Mouse (Mus musculus) small intestine, adult 2 months (tissue): ENCODE data around the gene Clcf1. TPM values are rescaled to one million over a fixed set of nuclear protein-coding genes. Genes with fewer than 3 reads are reported as not detected.

Experiments used
- H3K27ac ChIP-seq: fragments of 200-500 bp; 2 replicates; pipeline ENCODE4 v1.5.1; 2012; ENCODE audit warnings: low read depth, low read length, control low read depth, inconsistent platforms; ENCODE audit not compliant: insufficient read depth
- H3K27me3 ChIP-seq: fragments of 200-500 bp; 2 replicates; pipeline ENCODE4 v1.6.1; 2012; ENCODE audit warnings: mild to moderate bottlenecking, moderate library complexity, low read length, inconsistent platforms; ENCODE audit not compliant: control insufficient read depth, insufficient read depth
- H3K36me3 ChIP-seq: fragments of 200-500 bp; 2 replicates; pipeline ENCODE4 v1.6.1; 2012; ENCODE audit warnings: mild to moderate bottlenecking, low read length, control low read depth, inconsistent platforms; ENCODE audit not compliant: control insufficient read depth, insufficient read depth
- H3K4me1 ChIP-seq: fragments of 200-500 bp; 2 replicates; pipeline ENCODE4 v1.6.1; 2012; ENCODE audit warnings: low read length, inconsistent platforms, mixed read lengths; ENCODE audit not compliant: control insufficient read depth, insufficient read depth, insufficient read length
- H3K4me3 ChIP-seq: fragments of 200-500 bp; 2 replicates; pipeline ENCODE4 v1.5.1; 2012; ENCODE audit warnings: low read depth, mild to moderate bottlenecking, control low read depth, inconsistent platforms, low read length, moderate library complexity
- CTCF ChIP-seq: fragments of 200-500 bp; IDR thresholded peaks from 2 replicates; pipeline ENCODE4 v1.5.1; 2012; ENCODE audit warnings: low read depth, mild to moderate bottlenecking, control low read depth, inconsistent platforms, low read length, moderate library complexity, mixed read lengths; ENCODE audit not compliant: insufficient replicate concordance, insufficient read length; ENCODE audit errors: extremely low read depth
- POLR2A ChIP-seq: fragments of 200-500 bp; IDR thresholded peaks from 2 replicates; pipeline ENCODE4 v1.6.1; 2012; ENCODE audit warnings: low read depth, mild to moderate bottlenecking, control low read depth, inconsistent platforms, low read length, moderate library complexity
- WGBS: fragments of 180-500 bp; shearing (Covaris S2); methylation state at CpG from one replicate; pipeline ENCODE4 v1.1.7; 2018; 5-methylcytosine and 5-hydroxymethylcytosine counted together
- polyA plus RNA-seq: library from polyadenylated mRNA; depleted of rRNA; stranded (reverse); fragments of >200 nt; gene quantifications from 2 replicates; pipeline ENCODE4 v1.2.3, GENCODE M21; 2012

Clcf1 gene
- polyA plus RNA-seq, 1 experiment = 12.4 TPM

DNA sequence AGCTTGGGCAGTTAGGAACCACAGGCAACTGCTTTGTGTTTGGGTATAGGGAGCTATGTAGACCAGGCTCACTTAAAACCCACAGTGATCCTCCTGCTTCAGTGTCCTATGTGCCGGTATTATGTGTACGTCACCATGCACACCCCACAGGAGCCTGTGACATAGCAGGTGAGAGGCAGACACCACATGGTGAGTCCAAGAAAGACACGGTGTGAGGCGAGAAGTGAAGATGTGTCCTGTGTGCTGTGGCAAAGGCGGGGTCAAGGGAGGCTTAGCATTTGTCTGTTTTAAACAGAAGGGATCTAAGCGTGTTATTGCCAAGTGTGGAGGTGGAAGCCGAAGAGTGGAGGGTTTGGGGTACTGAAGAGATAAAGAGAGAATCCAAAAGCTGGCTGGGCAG is 12.7 kb downstream of the Clcf1 start:
- no peak overlapping the region for H3K4me3 ChIP-seq
- H3K27ac ChIP-seq = no peak overlapping the region
- WGBS = 86% methylated on average over 7 of the region's 7 CpGs
- no peaks in the 10 kb centered on the region for H3K36me3 ChIP-seq
- H3K4me1 ChIP-seq = peaks cover 6% of the 10 kb centered on the region
- no peaks in the 10 kb centered on the region for H3K27me3 ChIP-seq
- no peak for TF ChIP-seq POLR2A
- no peak for TF ChIP-seq CTCF

DNA sequence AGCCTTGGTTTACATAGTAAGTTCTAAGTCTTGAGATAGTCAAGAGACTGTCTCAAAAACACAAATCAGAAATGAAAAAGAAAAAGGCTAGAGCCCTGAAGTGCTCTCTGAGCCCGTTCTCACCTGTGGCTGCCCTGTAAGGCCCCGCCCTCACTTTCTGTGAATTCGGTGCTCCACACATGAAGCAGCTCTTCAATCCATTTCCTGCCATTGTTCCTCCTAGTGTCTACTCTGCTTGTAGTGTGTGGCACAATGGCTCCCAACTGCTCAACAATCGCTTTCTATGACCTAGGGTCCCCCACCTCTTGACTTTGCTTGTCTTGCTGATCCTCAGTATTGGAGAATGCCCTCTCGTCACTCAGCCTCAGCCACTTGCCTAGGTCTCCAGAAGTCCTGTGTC is 13.4 kb downstream of the Clcf1 start:
- TF ChIP-seq POLR2A = no peak
- TF ChIP-seq CTCF = no peak
- 69% methylated on average over 5 of the region's 5 CpGs for WGBS
- H3K4me3 ChIP-seq = no peak overlapping the region
- no peaks in the 10 kb centered on the region for H3K27me3 ChIP-seq
- H3K4me1 ChIP-seq = peaks cover 9% of the 10 kb centered on the region
- H3K27ac ChIP-seq = no peak overlapping the region
- H3K36me3 ChIP-seq = no peaks in the 10 kb centered on the region

DNA sequence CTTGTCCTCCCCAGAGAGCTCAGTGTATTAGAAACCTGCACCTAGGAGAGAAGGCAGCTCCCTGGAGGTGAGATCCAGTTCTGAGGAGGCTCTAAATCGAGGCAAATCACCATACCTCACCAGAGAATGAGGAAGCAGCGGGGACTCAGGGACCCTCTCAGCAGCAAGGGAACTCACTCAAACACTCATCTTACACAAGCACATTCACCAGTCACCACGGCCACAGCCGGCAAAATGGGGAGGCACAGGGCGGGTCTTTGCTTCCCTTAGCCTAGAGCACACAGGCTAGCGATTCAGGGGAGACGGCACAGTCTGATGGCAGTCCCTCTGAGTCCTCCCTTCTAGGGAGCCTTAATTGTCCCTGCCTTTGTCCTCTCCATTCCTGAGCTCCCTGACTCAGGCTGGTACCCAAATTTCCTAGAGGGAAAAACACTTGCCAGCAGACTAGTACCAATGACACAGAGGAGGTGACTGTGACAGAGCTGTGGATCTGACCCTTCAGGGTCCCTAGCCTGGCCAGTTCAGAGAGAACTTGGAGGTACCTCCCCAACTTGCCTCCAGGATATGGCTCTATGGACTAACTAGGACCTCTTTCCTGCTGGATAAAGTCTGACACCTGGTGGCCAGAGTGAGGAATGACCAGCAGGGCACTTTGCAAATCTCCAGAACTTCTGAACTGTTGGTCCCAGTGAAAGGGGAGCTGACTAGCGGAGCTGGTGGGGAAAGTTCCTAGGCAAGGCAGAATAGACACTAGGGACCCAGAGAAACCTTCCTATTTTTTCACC is 14.0 kb downstream of the Clcf1 start:
- no peaks in the 10 kb centered on the region for H3K27me3 ChIP-seq
- no peak overlapping the region for H3K27ac ChIP-seq
- no peak overlapping the region for H3K4me3 ChIP-seq
- TF ChIP-seq POLR2A = no peak
- peak; percentile 85; the same call in 1 of the 2 replicates for TF ChIP-seq CTCF
- peaks cover 12% of the 10 kb centered on the region for H3K4me1 ChIP-seq
- H3K36me3 ChIP-seq = no peaks in the 10 kb centered on the region
- WGBS = 25% methylated on average over 8 of the region's 8 CpGs

DNA sequence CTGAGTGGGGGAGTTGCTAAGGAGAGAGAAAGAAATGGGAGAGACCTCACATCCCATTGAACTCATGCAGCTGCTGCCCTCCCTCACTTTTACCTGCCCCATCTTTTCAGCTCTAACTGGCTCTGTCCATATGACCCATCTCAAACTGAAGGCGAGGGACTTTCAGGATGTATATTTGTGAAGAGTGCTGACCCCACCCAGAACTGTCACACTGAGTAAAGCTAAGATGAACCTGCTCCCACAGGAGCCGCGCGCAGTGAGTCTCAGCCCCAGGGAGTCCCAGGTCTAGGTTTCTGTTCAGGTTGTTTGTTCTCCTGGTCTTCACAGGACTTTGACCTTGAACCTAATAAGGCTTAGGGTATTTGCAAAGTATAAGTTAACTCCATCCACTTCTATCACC is 14.9 kb downstream of the Clcf1 start:
- peaks cover 12% of the 10 kb centered on the region for H3K4me1 ChIP-seq
- no peaks in the 10 kb centered on the region for H3K36me3 ChIP-seq
- no peak overlapping the region for H3K27ac ChIP-seq
- TF ChIP-seq POLR2A = no peak
- no peak for TF ChIP-seq CTCF
- H3K27me3 ChIP-seq = no peaks in the 10 kb centered on the region
- 43% methylated on average over 4 of the region's 4 CpGs for WGBS
- H3K4me3 ChIP-seq = no peak overlapping the region

DNA sequence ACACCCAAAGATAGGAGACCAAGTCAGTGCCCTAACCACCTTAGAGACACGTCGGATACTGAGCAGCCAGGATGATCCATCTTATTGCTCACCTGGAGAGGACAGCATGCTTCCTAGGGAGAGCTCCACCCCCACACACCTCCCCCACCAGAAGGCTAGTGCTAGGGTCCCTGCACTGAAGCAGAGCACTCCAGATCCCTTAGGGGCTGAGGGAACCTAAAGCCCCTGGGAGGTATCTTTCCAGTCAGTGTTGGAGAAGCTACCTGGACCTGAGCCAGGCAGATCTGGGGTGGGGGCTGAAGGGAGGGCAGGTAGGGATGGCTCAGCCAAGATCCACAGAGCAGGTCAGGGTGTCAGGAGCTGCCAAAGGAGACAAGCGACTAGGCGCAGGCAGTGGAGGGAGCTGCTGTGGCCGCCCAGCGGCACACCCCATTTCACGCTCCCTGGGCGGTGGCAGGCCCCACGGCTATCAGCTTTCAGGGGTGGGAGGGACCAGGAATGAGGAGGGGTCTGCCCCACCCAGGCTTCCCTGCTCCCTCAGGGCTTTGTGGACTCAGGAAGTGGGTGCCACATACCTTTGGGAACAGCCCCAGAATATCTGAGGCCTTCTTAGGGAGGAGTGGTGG is 15.5 kb downstream of the Clcf1 start:
- H3K27me3 ChIP-seq = no peaks in the 10 kb centered on the region
- H3K4me3 ChIP-seq = no peak overlapping the region
- no peak for TF ChIP-seq CTCF
- TF ChIP-seq POLR2A = no peak
- 56% methylated on average over 9 of the region's 9 CpGs for WGBS
- no peak overlapping the region for H3K27ac ChIP-seq
- H3K4me1 ChIP-seq = peaks cover 12% of the 10 kb centered on the region
- H3K36me3 ChIP-seq = no peaks in the 10 kb centered on the region

DNA sequence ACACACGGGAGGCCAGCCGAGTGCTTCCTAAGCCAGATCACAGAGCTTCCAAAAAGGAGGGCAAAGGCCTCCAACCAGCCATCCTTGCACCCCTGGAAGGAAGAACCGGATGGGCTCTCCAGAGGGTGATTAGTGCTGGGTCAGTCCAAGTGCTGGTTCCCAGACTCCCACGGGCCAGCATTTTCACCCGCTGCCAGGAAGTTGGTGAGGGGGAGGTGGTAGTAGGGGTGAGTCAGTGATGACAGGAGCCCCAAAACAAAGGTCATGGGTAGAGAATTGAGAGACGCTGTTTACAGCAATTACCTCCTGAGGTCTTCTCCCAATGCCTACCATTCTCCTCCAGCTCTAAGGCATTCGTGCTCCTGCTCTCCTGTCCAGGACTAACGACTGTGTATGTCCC is 16.4 kb downstream of the Clcf1 start:
- WGBS = 68% methylated on average over 8 of the region's 8 CpGs
- Histone ChIP-seq H3K36me3 (no peaks in the 10 kb centered on the region), H3K27me3 (no peaks in the 10 kb centered on the region), H3K4me1 (peaks cover 12% of the 10 kb centered on the region), H3K4me3 (no peak overlapping the region), H3K27ac (peak overlapping the region; percentile 25; the same call in 1 of the 2 replicates)
- TF ChIP-seq POLR2A = no peak
- no peak for TF ChIP-seq CTCF
